Mouse (Mus musculus) layer of hippocampus, postnatal 36 days (tissue): ENCODE measurements around the gene Kpna3. TPM values are rescaled to one million over a fixed set of nuclear protein-coding genes. Genes with fewer than 3 reads are reported as not detected.

Experiments used
- DNase-seq, 2 experiments: peaks; one replicate each; pipeline ENCODE4 v3.0.0; 2022
- total RNA-seq, 2 experiments: library from RNA; stranded (reverse); gene quantifications; 2 replicates each; pipeline ENCODE4 v1.2.3; 2021

Kpna3 gene
- total RNA-seq, 2 experiments from 2014 or later = 69.7 to 72.0 TPM

- DNase-seq = no peak
Observed at GRCm38 (mm10) chr14:61320765-61321164, 118.9 kb downstream of the Kpna3 start.

GRCm38 (mm10) chr14:61316861-61317260, 122.8 kb downstream of the Kpna3 start:
- peak in 1 of 2 experiments; percentile 45 for DNase-seq

Other genes starting within 250 kb of the Kpna3 start
- gene Sgcg, start 181.4 kb downstream of the Kpna3 start, total RNA-seq = not detected
- gene Arl11, start 130.1 kb downstream of the Kpna3 start, total RNA-seq = under 1 TPM; 0.22 to 0.68 TPM
- 1 to 10 TPM; 5.3 to 6.3 TPM for gene Ebpl, start 79.4 kb downstream of the Kpna3 start, total RNA-seq
- 10 to 100 TPM; 46.2 to 50.9 TPM for gene Spryd7, start 117.0 kb upstream of the Kpna3 start, total RNA-seq
- gene Trim13, start 158.4 kb upstream of the Kpna3 start, total RNA-seq = 10 to 100 TPM; 14.1 to 14.2 TPM
- 1 to 10 TPM in 1 of 2 experiments, under 1 TPM in 1; 0.87 to 1.1 TPM for gene Kcnrg, start 167.6 kb upstream of the Kpna3 start, total RNA-seq